Comparison of ENCODE assay signal across 16 mouse cellular contexts in the genomic region with DNA sequence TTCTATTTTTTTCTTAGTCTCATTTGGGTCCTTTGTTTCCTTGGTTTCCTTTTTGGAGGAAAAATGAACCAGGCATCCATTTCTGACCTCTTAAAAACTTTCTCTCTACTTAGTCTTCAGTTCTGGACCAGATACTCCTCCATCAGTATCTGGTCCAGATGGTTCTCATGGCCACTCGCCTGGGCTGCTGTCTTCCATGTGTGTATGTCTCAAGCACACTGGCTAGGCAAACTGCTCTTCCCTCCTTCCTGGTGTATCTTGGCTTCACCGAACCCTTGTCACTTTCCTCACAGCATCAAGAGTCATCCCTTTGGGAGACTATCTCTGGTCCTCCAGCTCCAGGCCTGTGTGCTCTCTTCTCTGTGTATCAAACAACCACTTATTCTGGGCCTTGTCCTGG. TPM values are rescaled to one million over a fixed set of nuclear protein-coding genes. Genes with fewer than 3 reads are reported as not detected.
DNase-seq lines count a peak whose midpoint lies in the region; ATAC-seq and TF ChIP-seq lines count a peak whose summit lies in the region.
"Had no signal": no experiment of that assay in that cellular context is flagged by ENCODE, and none has a peak within 500 bp of the region (broad histone marks: within the 10 kb centered on the region; RNA-seq: fewer than 3 reads in every experiment).

No protein-coding gene starts in this region.

- peaks cover 52% of the 10 kb centered on the region for H3K4me1 ChIP-seq in forebrain, embryonic 10.5 days
- H3K4me1 ChIP-seq in forebrain, embryonic 13.5 days: peaks cover 28% of the 10 kb centered on the region
- peaks cover 29% of the 10 kb centered on the region for H3K4me1 ChIP-seq in heart, postnatal 0 days (ENCODE audit: control insufficient read depth, insufficient read depth)
- peaks cover 39% of the 10 kb centered on the region for H3K4me1 ChIP-seq in heart, embryonic 11.5 days (ENCODE audit: control insufficient read depth, insufficient read depth, low read length)
- peaks cover 59% of the 10 kb centered on the region for H3K4me1 ChIP-seq in midbrain, embryonic 10.5 days
- peaks cover 30% of the 10 kb centered on the region for H3K4me1 ChIP-seq in midbrain, embryonic 15.5 days

- ATAC-seq in forebrain, embryonic 13.5 days: no peak
- no peak for ATAC-seq in heart, postnatal 0 days (ENCODE audit: insufficient read depth, low read depth)
- ATAC-seq in heart, embryonic 11.5 days (replicated peaks; ENCODE audit: insufficient number of reproducible peaks, low FRiP score, low TSS enrichment): no peak
- no peak for ATAC-seq in midbrain, embryonic 15.5 days (replicated peaks)
- ATAC-seq: forebrain, embryonic 16.5 days had no signal

- no peaks in the 10 kb centered on the region for H3K27me3 ChIP-seq in forebrain, embryonic 10.5 days (ENCODE audit: poor library complexity, severe bottlenecking)
- no peaks in the 10 kb centered on the region for H3K27me3 ChIP-seq in forebrain, embryonic 13.5 days
- H3K27me3 ChIP-seq in heart, postnatal 0 days (ENCODE audit: control insufficient read depth, insufficient read depth, low read length): no peaks in the 10 kb centered on the region
- no peaks in the 10 kb centered on the region for H3K27me3 ChIP-seq in heart, embryonic 11.5 days (ENCODE audit: control insufficient read depth, insufficient read depth, low read length)
- no peaks in the 10 kb centered on the region for H3K27me3 ChIP-seq in midbrain, embryonic 10.5 days (ENCODE audit: low read depth, poor library complexity, severe bottlenecking)
- no peaks in the 10 kb centered on the region for H3K27me3 ChIP-seq in midbrain, embryonic 15.5 days (replicated peaks)

- 0 out of 2 replicates have a peak, but pooled peaks cover 4% of the 10 kb centered on the region for H3K36me3 ChIP-seq in forebrain, embryonic 10.5 days (replicated peaks)
- H3K36me3 ChIP-seq in forebrain, embryonic 13.5 days (ENCODE audit: poor library complexity, severe bottlenecking): no peaks in the 10 kb centered on the region
- no peaks in the 10 kb centered on the region for H3K36me3 ChIP-seq in heart, postnatal 0 days (replicated peaks; ENCODE audit: control insufficient read depth, insufficient read depth, low read length)
- H3K36me3 ChIP-seq in heart, embryonic 11.5 days (ENCODE audit: control insufficient read depth, insufficient read depth, low read length): no peaks in the 10 kb centered on the region
- H3K36me3 ChIP-seq in midbrain, embryonic 10.5 days: no peaks in the 10 kb centered on the region
- no peaks in the 10 kb centered on the region for H3K36me3 ChIP-seq in midbrain, embryonic 15.5 days (replicated peaks)

- TF ChIP-seq CTCF in heart, postnatal 0 days (IDR thresholded peaks at IDR 0.05; ENCODE audit: low read depth): no peak

- 84% methylated on average over 2 of the region's 2 CpGs for WGBS in forebrain, embryonic 10.5 days
- WGBS in forebrain, embryonic 13.5 days: 83% methylated on average over 2 of the region's 2 CpGs
- 73% methylated on average over 2 of the region's 2 CpGs for WGBS in heart, postnatal 0 days
- 65% methylated on average over 2 of the region's 2 CpGs for WGBS in heart, embryonic 11.5 days (ENCODE audit: insufficient replicate concordance)
- 88% methylated on average over 2 of the region's 2 CpGs for WGBS in midbrain, embryonic 10.5 days
- WGBS in midbrain, embryonic 15.5 days: 93% methylated on average over 2 of the region's 2 CpGs

- no peak for DNase-seq in forebrain, embryonic 10.5 days (ENCODE audit: extremely low spot score, low spot score)
- DNase-seq in heart, postnatal 0 days (ENCODE audit: low spot score): no peak
- no peak for DNase-seq in midbrain, embryonic 10.5 days (ENCODE audit: low spot score)
- peak; percentile 29 for DNase-seq in lung, postnatal 25 days (ENCODE audit: low spot score)
- DNase-seq in urinary bladder, postnatal 36 days (ENCODE audit: low spot score in 2 of 2): no peak
- DNase-seq: adrenal gland, postnatal 10 days; cerebellum, adult 8-10 months; heart, postnatal 14 days; liver; right cerebral cortex, adult 18-20 months; thymus, postnatal 36 days had no signal

- H3K27ac ChIP-seq in forebrain, embryonic 10.5 days: peak overlapping the region; percentile 70
- no peak overlapping the region for H3K27ac ChIP-seq in forebrain, embryonic 13.5 days
- H3K27ac ChIP-seq in heart, postnatal 0 days (ENCODE audit: low read depth): peak overlapping the region; percentile 46; the same call in 1 of the 2 replicates
- no peak overlapping the region for H3K27ac ChIP-seq in heart, embryonic 11.5 days (ENCODE audit: low read depth, low read length)
- peak overlapping the region; percentile 76 for H3K27ac ChIP-seq in midbrain, embryonic 10.5 days (replicated peaks)
- H3K27ac ChIP-seq in midbrain, embryonic 15.5 days: no peak overlapping the region

- no peak overlapping the region for H3K4me2 ChIP-seq in forebrain, embryonic 13.5 days
- H3K4me2 ChIP-seq in heart, postnatal 0 days (ENCODE audit: low read depth, low read length): no peak overlapping the region
- H3K4me2 ChIP-seq in heart, embryonic 11.5 days: no peak overlapping the region
- no peak overlapping the region for H3K4me2 ChIP-seq in midbrain, embryonic 15.5 days

- TF ChIP-seq EP300 in heart, postnatal 0 days (IDR thresholded peaks at IDR 0.05; ENCODE audit: low read depth): no peak

- no peak overlapping the region for H3K9ac ChIP-seq in forebrain, embryonic 13.5 days
- no peak overlapping the region for H3K9ac ChIP-seq in heart, postnatal 0 days (replicated peaks; ENCODE audit: low read depth, low read length)
- no peak overlapping the region for H3K9ac ChIP-seq in heart, embryonic 11.5 days (ENCODE audit: low read depth, low read length)
- no peak overlapping the region for H3K9ac ChIP-seq in midbrain, embryonic 15.5 days

- H3K9me3 ChIP-seq in forebrain, embryonic 10.5 days: no peaks in the 10 kb centered on the region
- H3K9me3 ChIP-seq in forebrain, embryonic 13.5 days (replicated peaks): no peaks in the 10 kb centered on the region
- no peaks in the 10 kb centered on the region for H3K9me3 ChIP-seq in heart, postnatal 0 days (replicated peaks; ENCODE audit: control insufficient read depth, low read length)
- H3K9me3 ChIP-seq in heart, embryonic 11.5 days (replicated peaks; ENCODE audit: control insufficient read depth, low read length): no peaks in the 10 kb centered on the region
- H3K9me3 ChIP-seq in midbrain, embryonic 10.5 days (replicated peaks): 0 out of 2 replicates have a peak, but pooled peaks cover 2% of the 10 kb centered on the region
- no peaks in the 10 kb centered on the region for H3K9me3 ChIP-seq in midbrain, embryonic 15.5 days

- no peak overlapping the region for H3K4me3 ChIP-seq in forebrain, embryonic 10.5 days
- H3K4me3 ChIP-seq in forebrain, embryonic 13.5 days: no peak overlapping the region
- no peak overlapping the region for H3K4me3 ChIP-seq in heart, postnatal 0 days (ENCODE audit: low read depth, low read length)
- H3K4me3 ChIP-seq in heart, embryonic 11.5 days (ENCODE audit: low read depth, low read length): no peak overlapping the region
- H3K4me3 ChIP-seq in midbrain, embryonic 10.5 days: no peak overlapping the region
- no peak overlapping the region for H3K4me3 ChIP-seq in midbrain, embryonic 15.5 days

RNA-seq across cellular contexts. Expression of gene Fam171a1, which starts 25.0 kb away (rescaled TPM):
- 32.6 and 34.3 TPM in 2 replicates for polyA plus RNA-seq in forebrain, embryonic 10.5 days (2016; fragmentation: Nextera tagmentation; extraction: Ambion mirVana)
- polyA plus RNA-seq in forebrain, embryonic 13.5 days (2015; fragmentation: Nextera tagmentation; extraction: Ambion mirVana): 26.1 and 27.8 TPM in 2 replicates
- 28.1 and 31.1 TPM in 2 replicates for total RNA-seq in heart, postnatal 0 days (2014; rRNA removed; ENCODE audit: low replicate concordance)
- 14.8 and 15.4 TPM in 2 replicates for polyA plus RNA-seq in heart, postnatal 0 days (2015; fragmentation: Nextera tagmentation; extraction: Ambion mirVana)
- polyA plus RNA-seq in heart, embryonic 11.5 days (2014; fragmentation: Nextera tagmentation; extraction: Ambion mirVana): 27.4 and 35.1 TPM in 2 replicates
- polyA plus RNA-seq in midbrain, embryonic 10.5 days (2016; fragmentation: Nextera tagmentation; extraction: Ambion mirVana): 38.7 and 45.8 TPM in 2 replicates
- polyA plus RNA-seq in midbrain, embryonic 15.5 days (2015; fragmentation: Nextera tagmentation; extraction: Ambion mirVana): 48.3 and 49.8 TPM in 2 replicates
- total RNA-seq: neutrophil, adult 5-6 weeks had no signal

Comparison
In these comparisons a context has a peak if more than half of its experiments do, and no peak if none do; other contexts are left out.
1. H3K27ac ChIP-seq: peak in forebrain, embryonic 10.5 days (single experiment), heart, postnatal 0 days (single experiment) and midbrain, embryonic 10.5 days (single experiment); none in forebrain, embryonic 13.5 days (single experiment), heart, embryonic 11.5 days (single experiment) and midbrain, embryonic 15.5 days (single experiment).